Mouse (Mus musculus) Muller cell, postnatal 12 days (primary cell): ENCODE measurements around the gene Ets1.

Experiments
- DNase-seq: peaks from one replicate; pipeline ENCODE4 v3.0.0-alpha.2; 2015; ENCODE audit errors: inconsistent ontology term

The Ets1 gene

GRCm38 (mm10) chr9:32694916-32695490 is 59.0 kb downstream of the Ets1 start:
- DNase-seq: no peak

DNA sequence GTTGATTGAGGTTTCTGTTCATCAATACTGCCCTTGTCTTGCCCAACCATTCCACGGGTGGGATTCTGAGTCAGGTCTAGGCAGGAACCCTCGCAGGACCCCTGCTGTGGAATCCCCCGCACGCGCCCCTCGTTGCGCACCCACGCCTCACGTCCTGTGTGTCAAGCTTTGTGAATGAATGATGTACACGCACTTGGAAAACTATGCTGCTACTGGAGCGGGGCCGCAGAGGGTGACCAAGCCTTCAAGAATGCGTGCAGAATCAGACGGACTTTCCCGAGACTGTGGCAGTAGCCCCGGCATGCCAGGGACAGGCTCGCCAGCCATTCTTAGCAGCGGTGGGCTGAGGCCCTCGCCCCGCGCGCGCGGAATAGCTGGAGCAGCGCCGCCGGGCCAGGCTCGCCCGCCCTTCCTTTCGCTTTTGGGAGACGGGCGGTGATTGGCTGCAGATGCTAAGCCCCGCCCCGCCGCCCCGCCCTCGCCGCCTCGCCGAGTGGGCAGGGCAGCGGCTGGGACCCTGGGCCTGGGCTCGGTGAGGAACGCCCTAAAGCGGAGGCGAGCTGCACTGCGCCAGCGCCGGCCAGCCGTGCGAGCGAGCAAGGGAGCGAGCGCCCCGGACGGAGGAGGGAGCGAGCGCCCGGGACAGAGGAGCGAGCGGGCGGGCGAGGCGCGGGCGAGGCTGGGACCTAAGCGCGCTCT is 59.6 kb downstream of the Ets1 start:
- DNase-seq: peak; percentile 99

DNA sequence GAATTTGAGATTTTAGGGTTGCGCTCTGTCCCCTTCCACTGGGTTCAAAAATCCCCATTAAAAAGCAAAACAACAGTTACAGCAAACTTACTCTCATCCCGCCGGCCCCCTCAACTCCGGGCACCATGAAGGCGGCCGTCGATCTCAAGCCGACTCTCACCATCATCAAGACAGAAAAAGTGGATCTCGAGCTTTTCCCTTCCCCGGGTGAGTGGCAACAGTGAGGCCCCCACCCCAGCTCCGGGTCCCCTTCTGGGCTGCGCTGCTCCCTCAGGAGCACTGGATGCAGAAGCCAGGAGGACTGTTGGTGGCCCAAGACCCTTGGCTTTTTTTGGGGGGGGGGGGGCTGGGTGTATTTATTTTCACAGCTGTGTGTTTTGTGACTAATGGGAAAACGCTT is 60.2 kb downstream of the Ets1 start:
- no peak for DNase-seq

DNA sequence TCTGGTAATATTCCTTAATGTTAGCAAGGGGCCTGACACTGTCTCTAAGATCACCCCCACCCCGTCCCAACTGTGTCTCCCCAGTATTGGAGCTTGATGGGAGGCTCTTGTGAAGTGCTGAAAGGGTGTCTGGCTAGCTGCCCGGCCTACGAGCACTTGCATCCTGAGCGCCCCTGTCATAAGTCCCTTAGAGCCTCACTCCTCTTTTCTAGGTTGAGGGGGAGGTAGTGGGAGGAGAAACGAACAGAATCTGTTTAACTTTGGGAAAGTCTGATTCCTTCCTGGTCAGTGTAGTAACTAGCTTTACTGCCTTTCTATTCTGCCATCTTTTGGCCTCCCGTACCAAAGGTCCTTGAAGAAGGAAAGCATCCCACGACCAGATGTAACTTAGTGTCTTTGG is 60.7 kb downstream of the Ets1 start:
- peak; percentile 63 for DNase-seq

DNA sequence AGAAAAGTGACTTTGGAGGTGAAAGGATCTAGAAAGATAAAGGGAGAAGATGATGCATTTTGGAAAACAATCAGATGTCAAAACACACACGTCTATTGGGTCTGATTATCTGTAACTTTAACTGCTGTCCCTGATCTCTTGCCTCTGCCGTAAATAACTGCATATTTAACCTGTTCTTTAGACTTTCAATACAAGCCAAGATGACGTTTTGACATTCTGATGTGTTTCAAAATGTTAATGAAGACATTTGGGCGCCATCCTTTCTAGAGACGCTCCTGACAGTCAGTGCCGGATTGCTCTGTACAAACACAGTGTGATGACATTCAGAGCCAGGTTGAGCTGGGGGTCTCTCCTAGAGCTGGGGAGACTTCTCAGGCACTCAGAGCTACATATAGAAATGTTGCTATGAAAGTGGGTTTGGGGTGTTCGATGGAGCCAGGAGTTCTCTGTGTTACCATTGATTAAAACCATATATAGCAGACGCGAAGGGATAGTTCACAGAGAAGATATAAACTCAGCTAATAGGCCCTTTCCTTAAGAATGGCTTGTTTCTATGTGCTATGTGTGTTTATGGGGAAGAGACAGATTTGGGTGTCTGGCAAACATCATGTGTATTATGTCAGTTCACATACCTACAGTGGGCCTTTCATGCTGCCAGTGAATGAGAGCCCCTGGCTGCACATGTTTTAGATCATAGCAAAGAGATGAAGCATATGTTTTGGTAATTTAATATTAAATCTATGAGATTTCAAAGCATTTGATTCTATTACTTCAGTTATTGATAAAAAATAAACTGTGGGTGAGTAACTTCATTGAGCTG is 61.5 kb downstream of the Ets1 start:
- no peak for DNase-seq

- no peak for DNase-seq
Measured at GRCm38 (mm10) chr9:32698766-32699165, 62.7 kb downstream of the Ets1 start.

DNA sequence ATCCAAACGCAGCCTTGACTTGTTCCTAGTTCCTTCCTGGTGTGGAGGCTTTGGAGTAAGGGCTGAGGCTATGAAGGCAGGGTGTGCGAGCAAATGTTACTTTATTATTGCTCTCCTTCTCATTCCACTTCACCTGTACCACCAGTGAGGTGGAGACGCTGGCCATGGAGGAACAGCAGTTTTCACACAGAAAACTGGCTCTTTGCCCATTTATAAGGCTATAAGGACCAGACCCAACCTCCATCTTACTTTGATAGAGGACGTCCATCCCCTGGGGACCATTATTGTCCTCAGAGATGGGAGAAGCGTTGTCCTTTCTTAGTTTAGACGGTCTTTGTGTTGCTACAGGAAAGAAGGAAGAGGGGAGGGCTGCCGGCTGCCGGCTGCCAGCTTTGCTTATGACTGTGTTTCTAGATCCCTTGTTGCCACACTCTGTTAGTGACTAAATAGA is 63.4 kb downstream of the Ets1 start:
- no peak for DNase-seq

- peak; percentile 74 for DNase-seq
Measured at GRCm38 (mm10) chr9:32700091-32700905, 64.3 kb downstream of the Ets1 start.

DNA sequence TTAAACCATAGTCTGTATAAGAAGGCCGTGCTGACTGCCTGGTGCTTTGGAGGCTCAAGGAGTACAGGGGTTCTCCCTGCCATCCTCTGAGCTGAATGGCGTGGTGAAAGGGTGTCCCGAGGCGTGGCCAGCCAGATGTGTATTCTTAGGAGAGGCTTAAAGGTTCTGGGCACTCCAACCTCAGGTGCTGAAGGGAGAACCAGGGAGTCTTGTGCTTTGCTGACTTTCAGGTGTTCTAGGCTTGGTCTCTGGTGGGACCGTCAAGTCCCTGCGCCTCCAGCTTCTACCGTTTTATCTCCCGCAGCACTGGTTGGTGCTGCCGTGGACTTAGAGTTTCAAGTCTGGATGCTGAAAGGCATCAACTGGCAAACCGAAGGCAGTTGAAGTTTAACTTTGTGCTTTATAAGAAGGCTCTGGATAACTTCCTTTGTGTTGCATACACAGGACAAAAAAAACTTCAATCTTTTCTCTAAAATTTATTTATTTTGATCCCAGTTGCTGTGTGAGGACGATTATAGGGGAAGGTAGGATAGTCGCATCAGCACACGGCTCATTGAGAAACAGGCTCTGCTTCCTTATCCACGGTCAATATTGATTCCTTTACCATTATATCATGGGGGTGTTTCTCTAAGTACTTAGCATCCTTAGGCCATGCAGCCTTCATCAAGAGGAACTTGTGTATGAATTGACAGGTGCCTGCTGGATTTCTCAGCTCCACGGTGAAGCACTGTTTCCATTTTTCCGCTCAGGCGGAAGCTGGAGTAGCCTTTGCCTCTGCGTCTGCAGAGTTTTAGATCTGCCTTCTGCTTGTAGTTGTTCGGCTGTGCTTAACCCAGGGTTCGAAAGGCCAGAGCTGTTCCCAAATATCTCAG is 65.3 kb downstream of the Ets1 start:
- no peak for DNase-seq

- no peak for DNase-seq
Measured at GRCm38 (mm10) chr9:32701998-32702305, 65.9 kb downstream of the Ets1 start.

DNA sequence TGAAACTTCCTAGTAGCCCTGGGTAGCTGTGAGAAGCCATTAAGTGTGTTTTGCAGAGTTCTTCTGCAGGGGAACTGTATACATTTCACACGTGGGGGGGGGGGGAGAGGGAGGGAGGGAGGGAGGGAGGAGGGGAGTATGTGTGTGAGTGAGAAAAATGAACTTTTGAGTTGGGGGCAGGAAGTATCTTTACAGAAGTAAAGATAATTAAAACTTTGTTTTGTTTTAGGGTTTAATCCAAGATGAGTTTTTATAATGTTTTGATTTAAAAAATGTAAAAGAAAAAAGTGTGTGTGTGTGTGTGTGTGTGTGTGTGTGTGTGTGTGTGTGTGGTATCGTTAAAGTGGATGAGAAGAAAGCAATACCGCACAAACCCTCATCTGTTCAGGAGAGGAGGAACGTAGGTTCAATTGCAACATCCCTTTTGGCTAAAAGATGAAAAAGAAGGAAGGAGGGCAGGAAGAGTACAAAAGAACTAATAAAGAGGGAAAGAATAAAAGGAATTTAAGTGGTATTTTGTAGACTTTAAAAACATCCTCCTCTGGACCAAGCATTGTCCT is 66.9 kb downstream of the Ets1 start:
- no peak for DNase-seq

GRCm38 (mm10) chr9:32703976-32704745 is 68.1 kb downstream of the Ets1 start:
- DNase-seq: no peak

DNA sequence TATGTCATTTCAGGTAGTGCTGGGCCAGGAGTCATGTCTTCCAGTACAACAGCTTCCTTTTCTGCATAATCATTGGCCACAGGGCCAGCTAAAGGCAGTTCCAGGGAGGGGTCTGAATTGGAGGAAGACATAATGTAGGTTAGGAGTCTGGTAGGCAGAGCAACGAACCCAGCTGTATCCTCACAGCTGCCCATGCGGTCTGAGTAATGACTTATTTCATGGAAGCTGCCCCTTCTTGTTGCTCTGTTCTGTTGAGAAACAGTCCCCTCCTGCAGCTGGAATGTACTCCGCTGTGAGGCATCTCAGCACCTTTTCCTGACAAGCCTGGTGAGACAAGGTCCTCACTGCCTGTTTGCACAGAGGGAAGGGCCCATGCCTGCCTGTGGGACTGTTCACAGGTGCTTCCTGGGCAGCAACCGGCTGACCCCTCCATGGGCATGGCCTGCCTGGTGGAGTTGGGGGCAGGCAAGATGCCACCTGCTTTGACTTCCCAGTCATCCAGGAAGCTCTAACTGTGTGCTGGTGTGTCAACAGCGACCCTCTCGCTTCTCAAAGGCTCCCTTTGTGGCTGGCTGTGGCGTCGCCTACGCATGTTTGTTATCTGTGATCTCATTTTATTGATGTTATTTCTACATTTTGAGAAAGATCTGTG is 69.9 kb downstream of the Ets1 start:
- DNase-seq: no peak

GRCm38 (mm10) chr9:32707436-32707835 is 71.4 kb downstream of the Ets1 start:
- no peak for DNase-seq

DNA sequence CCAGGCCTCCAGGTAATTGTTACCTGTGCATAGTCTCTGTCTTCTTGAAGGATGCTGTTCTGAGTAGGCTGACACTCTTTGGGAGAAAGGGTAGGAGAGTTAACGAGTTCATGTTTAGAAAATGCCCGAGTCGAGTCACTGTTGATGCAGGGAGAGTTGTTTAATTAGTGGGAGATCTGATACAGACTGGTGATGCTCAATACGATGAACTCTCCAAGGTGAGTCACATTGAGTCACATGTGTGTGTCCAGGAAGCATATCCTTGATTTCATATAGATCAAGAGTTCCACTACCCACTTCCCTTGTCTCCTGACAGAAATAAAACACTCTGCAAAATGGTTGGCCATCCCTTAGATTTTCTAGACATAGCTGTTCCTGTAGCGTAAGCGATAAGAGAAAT is 72.5 kb downstream of the Ets1 start:
- no peak for DNase-seq

DNA sequence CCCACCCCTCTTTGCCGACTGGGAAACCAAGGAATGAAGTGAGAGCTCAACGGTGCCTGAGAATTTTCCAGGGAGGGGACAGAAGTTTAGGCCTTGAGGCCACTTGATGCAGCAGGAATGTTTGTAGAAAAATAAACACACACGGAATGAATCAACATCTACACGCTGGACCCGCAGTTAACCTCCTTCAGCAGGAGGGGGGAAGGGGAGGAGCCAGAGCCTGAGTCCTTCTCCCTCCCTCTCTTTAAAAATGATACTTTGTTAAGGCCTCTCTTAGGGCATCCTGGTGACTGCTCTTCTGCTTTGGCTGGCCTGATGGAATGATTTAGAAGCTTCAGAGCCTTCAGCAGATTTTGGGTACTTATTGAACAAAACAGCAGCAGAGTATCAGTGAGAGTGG is 73.3 kb downstream of the Ets1 start:
- DNase-seq: no peak

DNA sequence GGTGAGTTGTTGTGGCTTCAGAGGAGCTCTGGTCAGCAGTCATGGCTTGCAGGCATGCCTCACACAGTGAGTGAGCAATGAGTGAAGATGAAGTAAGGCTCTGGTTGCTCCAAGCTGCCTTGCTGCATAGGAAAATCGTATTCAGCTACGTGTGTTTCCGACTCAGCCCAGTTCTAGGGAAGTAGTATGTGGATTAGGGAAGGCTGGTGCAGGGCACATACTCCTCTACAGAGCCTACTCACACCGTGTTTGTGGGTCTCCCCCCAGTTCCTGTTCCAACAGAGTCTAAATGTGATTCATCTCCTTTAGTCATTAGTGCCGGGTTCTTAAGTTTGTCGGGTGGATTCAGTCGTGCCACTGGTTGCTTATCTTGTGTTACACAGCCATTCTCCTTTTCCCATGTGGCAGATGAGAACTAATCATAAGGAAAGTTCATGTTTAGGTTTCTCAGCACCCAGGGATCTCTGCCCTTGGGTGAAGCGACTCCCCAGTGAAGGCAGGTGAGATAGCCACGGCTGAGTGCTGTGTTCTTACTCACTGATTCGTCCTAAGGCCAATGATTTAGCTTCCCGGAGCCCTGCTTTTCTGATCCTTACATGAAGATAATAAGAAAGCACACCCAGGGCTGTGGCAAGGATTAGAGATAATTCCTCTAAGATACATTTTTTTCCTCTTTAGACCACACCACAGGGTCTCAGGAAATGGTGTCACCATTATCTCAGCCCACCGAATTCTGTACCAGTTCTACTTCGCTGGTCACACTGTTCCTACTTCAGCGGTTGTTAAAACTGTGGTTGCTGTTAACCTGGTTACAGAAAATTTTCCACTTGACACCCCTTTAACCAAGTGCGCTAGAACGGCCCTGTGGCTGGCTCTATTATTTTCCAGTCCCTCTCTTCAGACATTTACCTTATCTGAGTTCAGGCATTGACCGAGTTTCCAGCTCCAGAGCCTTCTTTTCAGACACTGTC is 74.0 kb downstream of the Ets1 start:
- DNase-seq: no peak

GRCm38 (mm10) chr9:32710987-32711652 is 75.1 kb downstream of the Ets1 start:
- peak; percentile 73 for DNase-seq
